23 mouse cellular contexts compared by ENCODE assay signal in the genomic region with DNA sequence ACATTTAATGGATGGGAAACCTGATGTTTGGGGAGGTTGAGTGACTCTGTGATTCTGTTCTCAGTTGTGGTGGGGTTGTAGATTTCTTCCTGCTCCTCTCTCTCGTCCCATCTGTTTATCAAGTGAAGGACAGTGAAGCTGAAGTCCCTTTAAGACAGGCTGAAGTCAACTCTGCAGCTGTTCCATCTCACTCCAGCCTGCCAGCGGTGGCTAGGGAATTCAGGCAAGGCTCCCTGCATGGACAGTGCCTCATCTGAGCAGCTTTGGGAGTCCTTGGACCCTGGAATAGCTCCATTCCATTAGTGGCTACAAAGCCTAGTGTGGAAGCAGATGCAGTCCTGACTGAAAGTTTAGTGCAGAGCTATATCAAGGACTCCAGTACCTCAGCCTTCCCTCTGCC. TPM values are rescaled to one million over a fixed set of nuclear protein-coding genes. Genes with fewer than 3 reads are reported as not detected.
A peak's percentile ranks its signal among the peaks of the same experiment; 100 is the strongest.
DNase-seq lines count a peak whose midpoint lies in the region; ATAC-seq and TF ChIP-seq lines count a peak whose summit lies in the region.
"Had no signal": no experiment of that assay in that cellular context is flagged by ENCODE, and none has a peak within 500 bp of the region (broad histone marks: within the 10 kb centered on the region; RNA-seq: fewer than 3 reads in every experiment).

No protein-coding gene starts in this region.

- 43% methylated on average over 2 of the region's 2 CpGs for WGBS in heart, embryonic 10.5 days
- WGBS in forebrain, embryonic 12.5 days = 75% methylated on average over 2 of the region's 2 CpGs

- H3K79me2 ChIP-seq in C2C12 (ENCODE audit: control insufficient read depth, insufficient read depth) = no peaks in the 10 kb centered on the region

- DNase-seq in heart, adult 18-20 months = peak; percentile 52 to 67
- DNase-seq in heart, embryonic 10.5 days (ENCODE audit: low spot score) = no peak
- peak; percentile 43 for DNase-seq in gastrocnemius, postnatal 14 days
- peak; percentile 30 to 54 for DNase-seq in heart, postnatal 36 days
- no peak for DNase-seq in thymus, postnatal 14 days
- DNase-seq: adrenal gland, postnatal 14 days; cerebellum, adult 2 months; layer of hippocampus, postnatal 36 days; liver, postnatal 0 days; right cerebral cortex, postnatal 25 days; thymus, postnatal 25 days had no signal

- no peaks in the 10 kb centered on the region for H3K9me3 ChIP-seq in heart, embryonic 10.5 days
- H3K9me3 ChIP-seq in forebrain, embryonic 12.5 days = no peaks in the 10 kb centered on the region
- H3K9me3 ChIP-seq: embryonic facial prominence, embryonic 12.5 days; forebrain, embryonic 10.5 days; hindbrain, embryonic 13.5 days; intestine, embryonic 15.5 days; neural tube, embryonic 13.5 days had no signal

- H3K4me2 ChIP-seq in forebrain, embryonic 12.5 days = no peak overlapping the region
- H3K4me2 ChIP-seq: embryonic facial prominence, embryonic 12.5 days; hindbrain, embryonic 13.5 days; intestine, embryonic 15.5 days; neural tube, embryonic 13.5 days had no signal

- ATAC-seq in activated CD4-positive, CD25-positive, alpha-beta regulatory T cell, adult 4 months = no peak
- no peak for ATAC-seq in forebrain, embryonic 12.5 days (ENCODE audit: low FRiP score)
- ATAC-seq: liver, postnatal 0 days had no signal

- no peak overlapping the region for H3ac ChIP-seq in C2C12 (ENCODE audit: control insufficient read depth, insufficient read length, low read depth)

- no peak overlapping the region for H3K9ac ChIP-seq in forebrain, embryonic 12.5 days
- H3K9ac ChIP-seq: embryonic facial prominence, embryonic 12.5 days; hindbrain, embryonic 13.5 days; intestine, embryonic 15.5 days; liver, postnatal 0 days; neural tube, embryonic 13.5 days had no signal

- H3K4me1 ChIP-seq in heart, embryonic 10.5 days = no peaks in the 10 kb centered on the region
- no peaks in the 10 kb centered on the region for H3K4me1 ChIP-seq in forebrain, embryonic 12.5 days
- H3K4me1 ChIP-seq: embryonic facial prominence, embryonic 12.5 days; forebrain, embryonic 10.5 days; hindbrain, embryonic 13.5 days; neural tube, embryonic 13.5 days had no signal

- no peak for TF ChIP-seq CTCF in C2C12 (IDR thresholded peaks at IDR 0.05; ENCODE audit: control insufficient read depth, insufficient read depth, insufficient read length)

- no peak overlapping the region for H3K4me3 ChIP-seq in heart, embryonic 10.5 days
- H3K4me3 ChIP-seq in C2C12 (ENCODE audit: insufficient read depth, poor library complexity, severe bottlenecking) = no peak overlapping the region
- no peak overlapping the region for H3K4me3 ChIP-seq in forebrain, embryonic 12.5 days (replicated peaks)
- H3K4me3 ChIP-seq: embryonic facial prominence, embryonic 12.5 days; forebrain, embryonic 10.5 days; hindbrain, embryonic 13.5 days; intestine, embryonic 15.5 days; neural tube, embryonic 13.5 days had no signal

- no peaks in the 10 kb centered on the region for H3K36me3 ChIP-seq in heart, embryonic 10.5 days
- H3K36me3 ChIP-seq in C2C12 (ENCODE audit: control insufficient read depth, insufficient read depth) = no peaks in the 10 kb centered on the region
- no peaks in the 10 kb centered on the region for H3K36me3 ChIP-seq in forebrain, embryonic 12.5 days (replicated peaks)
- H3K36me3 ChIP-seq: embryonic facial prominence, embryonic 12.5 days; forebrain, embryonic 10.5 days; hindbrain, embryonic 13.5 days; intestine, embryonic 15.5 days; neural tube, embryonic 13.5 days had no signal

- H3K79me3 ChIP-seq in C2C12 (ENCODE audit: low read depth) = no peaks in the 10 kb centered on the region

- intact Hi-C loops in gastrocnemius, postnatal 14 days (cut with DNase I; ENCODE audit: low total_unique reads) = no loop called here
- intact Hi-C loops in heart, postnatal 36 days (cut with DNase I) = no loop called here

- no peak overlapping the region for H3K27ac ChIP-seq in heart, embryonic 10.5 days
- no peak overlapping the region for H3K27ac ChIP-seq in forebrain, embryonic 12.5 days
- H3K27ac ChIP-seq: embryonic facial prominence, embryonic 12.5 days; forebrain, embryonic 10.5 days; hindbrain, embryonic 13.5 days; intestine, embryonic 15.5 days; neural tube, embryonic 13.5 days; stomach, postnatal 0 days had no signal

- H3K27me3 ChIP-seq in heart, embryonic 10.5 days (ENCODE audit: insufficient read depth, poor library complexity, severe bottlenecking) = no peaks in the 10 kb centered on the region
- no peaks in the 10 kb centered on the region for H3K27me3 ChIP-seq in C2C12 (ENCODE audit: control insufficient read depth, insufficient read depth, insufficient read length)
- no peaks in the 10 kb centered on the region for H3K27me3 ChIP-seq in forebrain, embryonic 12.5 days
- H3K27me3 ChIP-seq: embryonic facial prominence, embryonic 12.5 days; hindbrain, embryonic 13.5 days; intestine, embryonic 15.5 days; neural tube, embryonic 13.5 days had no signal

TF ChIP-seq in C2C12, 6 proteins besides CTCF, POLR2A, EP300 and RAD21:
- peak; percentile 87 for TF ChIP-seq MYOD1 (IDR thresholded peaks at IDR 0.05; ENCODE audit: control insufficient read depth, insufficient read length, low read depth)
- no peak for TF ChIP-seq USF1 (IDR thresholded peaks at IDR 0.05; ENCODE audit: low read depth)

RNA-seq across cellular contexts. Expression of gene Il2, which starts 3.3 kb away (rescaled TPM):
- total RNA-seq in heart, adult 18-20 months (2021) = not detected
- polyA plus RNA-seq in heart, embryonic 10.5 days (2016; fragmentation: Nextera tagmentation; extraction: Ambion mirVana) = 0.17 and 0.24 TPM in 2 replicates
- not detected for polyA plus RNA-seq in C2C12 (2012; fragmentation: generic; extraction: Trizol)
- not detected for total RNA-seq in gastrocnemius, postnatal 14 days (2021)
- total RNA-seq in heart, postnatal 36 days (2021) = not detected
- 1 to 10 TPM; 1.1 to 1.7 TPM for polyA plus RNA-seq in activated CD4-positive, CD25-positive, alpha-beta regulatory T cell, adult 4 months (2017; shearing (Covaris generic))
- 0.50 and 0.77 TPM in 2 replicates for polyA plus RNA-seq in forebrain, embryonic 12.5 days (2016; fragmentation: Nextera tagmentation; extraction: Ambion mirVana)
- total RNA-seq: adrenal gland, postnatal 14 days; granulocyte monocyte progenitor cell, adult 5-6 weeks; layer of hippocampus, adult 18-20 months; layer of hippocampus, postnatal 36 days; left cerebral cortex, postnatal 36 days had no signal
- polyA plus RNA-seq: liver, postnatal 0 days had no signal

Comparison
In these comparisons a context has a peak if more than half of its experiments do, and no peak if none do; other contexts are left out.
1. DNase-seq: peak in heart, adult 18-20 months (2 of 2), gastrocnemius, postnatal 14 days (single experiment) and heart, postnatal 36 days (2 of 2); none in heart, embryonic 10.5 days (single experiment) and thymus, postnatal 14 days (single experiment).